Mouse (Mus musculus) kidney, postnatal 14 days (tissue): ENCODE data around the gene Hspd1.

Experiments
- DNase-seq: peaks from one replicate; pipeline ENCODE4 v3.0.0; 2022; ENCODE audit warnings: mixed read lengths

Hspd1 gene

GRCm38 (mm10) chr1:55031026-55031779, 56.8 kb downstream of the Hspd1 start:
- no peak for DNase-seq

GRCm38 (mm10) chr1:55029446-55029845, 58.6 kb downstream of the Hspd1 start:
- DNase-seq = no peak

DNA sequence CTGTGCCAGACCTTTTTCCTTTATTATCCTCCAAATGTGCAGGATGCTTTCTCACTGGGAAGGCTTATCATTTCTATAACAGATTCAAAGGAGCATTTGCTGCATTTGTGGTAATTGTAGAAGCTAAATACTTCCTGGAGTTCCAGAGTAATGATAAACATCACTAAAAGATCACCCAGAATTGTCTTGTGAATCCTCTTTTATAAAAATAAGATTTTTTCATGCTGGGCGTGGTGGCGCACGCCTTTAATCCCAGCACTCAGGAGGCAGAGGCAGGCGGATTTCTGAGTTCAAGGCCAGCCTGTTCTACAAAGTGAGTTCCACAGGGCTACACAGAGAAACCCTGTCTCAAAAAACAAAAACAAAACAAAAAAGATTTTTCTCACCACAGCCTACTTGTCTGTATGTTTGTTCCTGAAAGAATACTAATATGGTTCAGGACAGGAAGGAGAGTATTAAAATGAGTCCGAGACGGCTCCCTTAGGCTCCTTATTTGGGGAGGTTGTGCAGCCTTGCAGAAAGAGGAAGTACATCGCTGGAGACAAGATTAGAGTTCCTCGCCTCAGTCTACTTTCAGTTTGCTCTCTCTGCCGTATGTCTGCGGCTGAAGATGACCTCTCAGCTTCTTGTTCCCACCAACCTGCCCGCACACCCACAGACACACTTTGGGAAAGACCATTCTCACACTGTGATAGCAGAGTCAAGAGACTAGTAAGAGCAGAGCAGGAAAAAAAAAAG, 59.4 kb downstream of the Hspd1 start:
- no peak for DNase-seq

GRCm38 (mm10) chr1:55027966-55028365, 60.1 kb downstream of the Hspd1 start:
- DNase-seq = no peak
